Mouse (Mus musculus) hematopoietic multipotent progenitor cell, adult 10-12 weeks (in vitro differentiated cells): ENCODE data around the gene Pimreg. TPM values are rescaled to one million over a fixed set of nuclear protein-coding genes. Genes with fewer than 3 reads are reported as not detected.

Experiments used
- polyA plus RNA-seq: library from polyadenylated mRNA; stranded (reverse); fragments of >175 nt; gene quantifications from 2 replicates; pipeline ENCODE4 v1.2.3, GENCODE M21; 2012; ENCODE audit warnings: low replicate concordance

Pimreg gene
- 2.2 and 3.2 TPM in 2 replicates for polyA plus RNA-seq

GRCm38 (mm10) chr11:72041768-72042607 lies at the start of gene Pimreg:
Gene Pimreg (plus strand): TSS chr11:72042032.

GRCm38 (mm10) chr11:72037409-72037808 lies 4.4 kb upstream of the Pimreg start, which contains the start of gene Aipl1:
Gene Aipl1 (minus strand): TSS chr11:72037509.

Other genes starting within 250 kb of the Pimreg start
- gene Aipl1, start 4.5 kb upstream of the Pimreg start, polyA plus RNA-seq, result 0.07 and 0.08 TPM in 2 replicates
- gene Pitpnm3, start 93.7 kb downstream of the Pimreg start, polyA plus RNA-seq, result 0.08 and 0.46 TPM in 2 replicates
- 0.10 and 0.28 TPM in 2 replicates for gene Gm43951, start 164.8 kb downstream of the Pimreg start, polyA plus RNA-seq
- 1.9 and 2.4 TPM in 2 replicates for gene 4933427D14Rik, start 165.4 kb downstream of the Pimreg start, polyA plus RNA-seq
- 26.6 and 40.1 TPM in 2 replicates for gene Txndc17, start 165.5 kb downstream of the Pimreg start, polyA plus RNA-seq
- 0.15 and 1.4 TPM in 2 replicates for gene Med31, start 173.6 kb downstream of the Pimreg start, polyA plus RNA-seq
- not detected in 2 replicates for gene Slc13a5, start 225.2 kb downstream of the Pimreg start, polyA plus RNA-seq